Mouse (Mus musculus): ENCODE data around the gene Asmt. TPM values are rescaled to one million over a fixed set of nuclear protein-coding genes. Genes with fewer than 3 reads are reported as not detected.

Gene Asmt
- polyA plus RNA-seq (2015; fragmentation: Nextera tagmentation; extraction: Ambion mirVana) = not detected in 2 replicates

DNA sequence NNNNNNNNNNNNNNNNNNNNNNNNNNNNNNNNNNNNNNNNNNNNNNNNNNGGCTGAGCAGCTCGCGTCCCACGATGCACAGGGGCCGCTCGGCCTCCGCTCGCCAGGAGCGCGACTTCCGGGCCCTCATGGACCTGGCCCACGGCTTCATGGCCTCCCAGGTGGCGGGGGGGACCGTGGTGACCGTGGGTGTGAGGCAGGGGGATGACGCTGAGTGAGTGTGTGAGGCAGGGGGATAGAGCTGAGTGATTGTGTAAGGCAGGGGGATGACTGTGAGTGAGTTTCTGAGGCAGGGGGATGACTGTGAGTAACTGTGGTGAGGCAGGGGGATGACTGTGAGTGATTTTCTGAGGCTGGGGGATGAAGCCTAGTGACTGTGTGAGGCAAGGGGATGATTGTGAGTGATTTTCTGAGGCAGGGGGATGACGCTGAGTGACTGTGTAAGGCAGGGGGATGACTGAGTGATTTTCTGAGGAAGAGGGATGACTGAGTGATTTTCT, at the start of gene Asmt:
Gene Asmt (plus strand): TSS at position 51 of the 499 bp plus-strand sequence.
- Histone ChIP-seq H3K27ac (no peak within 1 kb of the TSS), H3K4me3 (no peak within 1 kb of the TSS), H3K36me3 (peaks cover 23% of the 10 kb centered on the region; the same call in 1 of the 2 replicates), H3K27me3 (no peaks in the 10 kb centered on the region), H3K9ac (no peak within 1 kb of the TSS), H3K9me3 (peaks cover 36% of the 10 kb centered on the region), H3K4me2 (no peak within 1 kb of the TSS), H3K4me1 (no peaks in the 10 kb centered on the region)
- WGBS = 89% methylated on average over 12 of the region's 16 CpGs
- peak; percentile 66 for ATAC-seq (ENCODE audit: borderline replicate concordance, extremely low read depth, low FRiP score, low TSS enrichment)

DNA sequence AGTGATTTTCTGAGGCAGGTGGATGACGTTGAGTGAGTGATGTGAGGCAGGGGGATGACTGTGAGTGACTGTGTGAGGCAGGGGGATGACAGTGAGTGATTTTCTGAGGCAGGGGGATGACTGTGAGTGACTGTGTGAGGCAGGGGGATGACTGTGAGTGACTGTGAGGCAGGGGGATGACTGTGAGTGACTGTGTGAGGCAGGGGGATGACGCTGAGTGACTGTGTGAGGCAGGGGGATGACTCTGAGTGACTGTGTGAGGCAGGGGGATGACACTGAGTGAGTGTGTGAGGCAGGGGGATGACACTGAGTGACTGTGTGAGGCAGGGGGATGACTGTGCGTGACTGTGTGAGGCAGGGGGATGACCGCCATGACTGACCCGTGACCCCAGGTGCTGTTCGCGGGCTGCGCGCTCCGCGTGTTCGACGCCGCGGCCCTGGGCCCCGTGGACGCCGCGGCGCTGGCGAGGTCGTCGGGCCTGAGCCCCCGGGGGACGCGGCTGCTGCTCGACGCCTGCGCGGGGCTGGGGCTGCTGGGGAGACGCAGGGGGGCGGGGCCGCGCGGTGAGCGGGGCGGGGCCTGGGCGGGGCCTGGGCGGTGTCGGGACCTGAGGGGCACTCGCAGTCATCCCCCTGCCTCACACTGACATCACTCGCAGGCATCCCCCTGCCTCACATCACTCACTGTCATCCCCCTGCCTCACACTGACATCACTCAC, 948 bp downstream of the Asmt start:
- Histone ChIP-seq H3K36me3 (peaks cover 23% of the 10 kb centered on the region; the same call in 1 of the 2 replicates), H3K4me3 (no peak overlapping the region), H3K4me2 (no peak overlapping the region), H3K27me3 (no peaks in the 10 kb centered on the region), H3K9ac (no peak overlapping the region), H3K9me3 (peaks cover 37% of the 10 kb centered on the region), H3K4me1 (no peaks in the 10 kb centered on the region), H3K27ac (no peak overlapping the region)
- 70% methylated on average over 40 of the region's 42 CpGs for WGBS
- peak; percentile 87 for ATAC-seq (ENCODE audit: borderline replicate concordance, extremely low read depth, low FRiP score, low TSS enrichment)

DNA sequence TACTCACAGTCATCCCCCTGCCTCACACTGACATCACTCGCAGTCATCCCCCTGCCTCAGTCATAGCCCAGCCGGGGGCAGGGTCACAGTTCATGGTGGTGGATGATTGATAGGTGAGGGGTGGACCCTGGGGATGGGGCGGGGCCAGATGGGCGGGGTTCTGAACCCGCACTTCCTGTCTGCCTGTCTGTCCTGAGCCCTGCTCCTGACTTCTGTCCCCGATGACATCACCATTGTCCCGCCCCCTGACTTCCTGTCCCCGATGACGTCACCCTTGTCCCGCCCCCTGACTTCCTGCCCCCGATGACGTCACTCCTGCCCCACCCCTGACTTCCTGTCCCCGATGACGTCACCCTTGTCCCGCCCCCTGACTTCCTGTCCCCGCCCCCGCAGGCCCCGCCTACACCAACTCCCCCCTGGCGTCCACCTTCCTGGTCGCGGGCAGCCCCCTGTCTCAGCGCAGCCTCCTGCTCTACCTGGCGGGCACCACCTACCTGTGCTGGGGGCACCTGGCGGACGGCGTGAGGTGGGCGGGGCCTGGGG, 1.9 kb downstream of the Asmt start:
- H3K27ac ChIP-seq = no peak overlapping the region
- H3K4me1 ChIP-seq = no peaks in the 10 kb centered on the region
- ATAC-seq (ENCODE audit: borderline replicate concordance, extremely low read depth, low FRiP score, low TSS enrichment) = peak; percentile 47; the same call in 1 of the 2 replicates
- peaks cover 23% of the 10 kb centered on the region; the same call in 1 of the 2 replicates for H3K36me3 ChIP-seq
- WGBS = 82% methylated on average over 27 of the region's 27 CpGs
- H3K27me3 ChIP-seq = no peaks in the 10 kb centered on the region
- no peak overlapping the region for H3K4me3 ChIP-seq
- no peak overlapping the region for H3K9ac ChIP-seq
- H3K9me3 ChIP-seq = peaks cover 37% of the 10 kb centered on the region
- H3K4me2 ChIP-seq = no peak overlapping the region

DNA sequence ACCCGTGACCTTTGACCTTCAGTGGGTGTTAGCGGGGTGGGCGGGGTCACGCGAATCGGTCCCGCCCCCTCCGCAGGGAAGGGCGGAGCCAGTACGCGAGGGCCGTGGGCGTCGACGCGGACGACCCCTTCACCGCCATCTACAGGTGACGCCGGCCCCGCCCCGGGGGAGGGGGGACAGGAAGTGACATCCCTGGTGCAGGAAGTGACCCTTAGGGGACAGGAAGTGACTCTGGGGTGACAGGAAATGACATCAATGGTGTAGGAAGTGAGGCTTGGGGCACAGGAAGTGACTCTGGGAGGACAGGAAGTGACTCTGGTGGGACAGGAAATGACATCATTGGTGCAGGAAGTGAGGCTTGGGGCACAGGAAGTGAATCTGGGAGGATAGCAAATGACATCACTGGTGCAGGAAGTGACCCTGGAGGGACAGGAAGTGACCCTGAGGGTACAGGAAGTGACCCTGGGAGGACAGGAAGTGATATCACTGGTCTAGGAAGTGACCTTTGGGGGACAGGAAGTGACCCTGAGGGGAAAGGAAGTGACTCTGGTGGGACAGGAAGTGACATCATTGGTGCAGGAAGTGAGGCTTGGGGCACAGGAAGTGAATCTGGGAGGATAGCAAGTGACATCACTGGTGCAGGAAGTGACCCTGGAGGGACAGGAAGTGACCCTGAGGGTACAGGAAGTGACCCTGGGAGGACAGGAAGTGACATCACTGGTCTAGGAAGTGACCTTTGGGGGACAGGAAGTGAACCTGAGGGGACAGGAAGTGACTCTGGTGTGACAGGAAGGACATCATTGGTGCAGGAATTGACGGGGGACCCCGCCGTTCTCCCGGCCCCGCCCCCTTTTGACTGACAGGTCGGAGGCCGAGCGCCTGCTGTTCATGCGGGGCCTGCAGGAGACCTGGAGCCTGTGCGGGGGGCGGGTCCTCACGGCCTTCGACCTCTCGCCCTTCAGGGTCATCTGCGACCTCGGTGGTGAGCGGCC, 2.7 kb downstream of the Asmt start:
- H3K9ac ChIP-seq = no peak overlapping the region
- peak; percentile 48 for ATAC-seq (ENCODE audit: borderline replicate concordance, extremely low read depth, low FRiP score, low TSS enrichment)

DNA sequence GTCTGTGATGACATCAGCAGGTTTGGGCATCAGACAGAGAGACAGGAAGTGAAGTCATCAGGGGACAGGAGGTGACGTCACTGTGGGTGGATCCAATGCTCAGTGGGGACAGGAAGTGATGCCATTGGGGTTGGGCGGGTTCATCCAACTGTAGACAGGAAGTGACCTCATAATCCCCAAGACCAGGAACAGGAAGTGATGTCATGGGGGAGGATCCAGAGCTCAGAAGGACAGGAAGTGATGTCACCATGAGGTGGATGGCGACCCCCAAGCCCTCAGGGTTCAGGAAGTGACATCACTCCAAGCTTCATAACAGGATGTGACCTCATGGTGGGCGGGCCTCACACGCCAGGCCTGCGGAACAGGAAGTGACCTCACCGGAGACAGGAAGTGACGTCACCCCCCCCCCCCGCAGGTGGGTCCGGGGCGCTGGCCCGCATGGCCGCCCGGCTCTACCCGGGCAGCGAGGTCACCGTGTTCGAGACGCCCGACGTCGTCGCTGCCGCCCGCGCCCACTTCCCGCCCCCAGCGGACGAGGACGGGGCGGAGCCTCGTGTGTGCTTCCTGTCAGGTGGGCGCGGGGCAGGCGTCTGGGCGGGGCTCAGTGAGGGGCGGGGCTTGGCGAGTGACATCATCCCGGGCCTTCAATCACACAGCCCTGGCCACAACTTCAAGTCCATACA, 3.6 kb downstream of the Asmt start:
- peak; percentile 15; the same call in 1 of the 2 replicates for ATAC-seq (ENCODE audit: borderline replicate concordance, extremely low read depth, low FRiP score, low TSS enrichment)
- H3K36me3 ChIP-seq = peaks cover 23% of the 10 kb centered on the region; the same call in 1 of the 2 replicates
- no peaks in the 10 kb centered on the region for H3K4me1 ChIP-seq
- no peak overlapping the region for H3K27ac ChIP-seq
- WGBS = 95% methylated on average over 34 of the region's 39 CpGs
- no peak overlapping the region for H3K4me3 ChIP-seq
- peaks cover 37% of the 10 kb centered on the region for H3K9me3 ChIP-seq
- H3K9ac ChIP-seq = no peak overlapping the region
- H3K4me2 ChIP-seq = no peak overlapping the region
- H3K27me3 ChIP-seq = no peaks in the 10 kb centered on the region

More for the DNA sequence above, 2.7 kb downstream of the Asmt start:
- Histone ChIP-seq H3K27ac (no peak overlapping the region), H3K9me3 (peaks cover 37% of the 10 kb centered on the region), H3K4me3 (no peak overlapping the region), H3K27me3 (no peaks in the 10 kb centered on the region), H3K36me3 (peaks cover 23% of the 10 kb centered on the region; the same call in 1 of the 2 replicates), H3K4me1 (no peaks in the 10 kb centered on the region), H3K4me2 (no peak overlapping the region)
- WGBS = 84% methylated on average over 39 of the region's 39 CpGs

DNA sequence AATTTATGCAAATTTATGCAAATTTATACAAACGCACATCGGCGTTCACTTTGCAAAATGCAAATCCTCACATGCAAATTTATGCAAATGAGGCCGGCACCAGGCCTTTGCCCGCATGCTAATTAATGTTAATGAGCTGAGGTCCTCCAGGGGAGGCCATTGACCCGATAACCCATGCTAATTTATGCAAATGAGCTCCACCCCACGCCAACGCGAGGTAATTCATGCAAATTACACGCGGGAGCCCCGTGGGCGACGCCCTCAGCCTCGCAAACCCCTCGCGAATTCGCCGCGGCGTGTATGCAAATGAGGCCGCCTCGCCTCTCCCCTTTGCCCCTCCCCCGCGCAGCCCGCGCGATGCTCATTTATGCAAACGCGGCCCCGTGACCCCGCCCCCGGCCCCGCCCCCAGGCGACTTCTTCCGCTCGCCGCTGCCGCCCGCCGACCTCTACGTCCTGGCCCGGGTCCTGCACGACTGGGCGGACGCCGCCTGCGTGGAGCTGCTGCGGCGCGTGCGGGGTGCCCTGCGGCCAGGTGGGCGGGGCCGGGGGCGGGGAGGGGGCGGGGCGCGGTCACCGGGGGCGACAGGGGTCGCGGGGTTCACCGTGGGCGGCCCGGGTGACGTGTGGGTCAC, 4.3 kb downstream of the Asmt start:
- H3K9ac ChIP-seq = no peak overlapping the region
- H3K36me3 ChIP-seq = peaks cover 23% of the 10 kb centered on the region; the same call in 1 of the 2 replicates
- no peak overlapping the region for H3K27ac ChIP-seq
- no peak for ATAC-seq (ENCODE audit: borderline replicate concordance, extremely low read depth, low FRiP score, low TSS enrichment)
- H3K9me3 ChIP-seq = peaks cover 37% of the 10 kb centered on the region
- no peaks in the 10 kb centered on the region for H3K4me1 ChIP-seq
- no peak overlapping the region for H3K4me2 ChIP-seq
- H3K4me3 ChIP-seq = no peak overlapping the region
- H3K27me3 ChIP-seq = no peaks in the 10 kb centered on the region
- WGBS = 95% methylated on average over 66 of the region's 67 CpGs

DNA sequence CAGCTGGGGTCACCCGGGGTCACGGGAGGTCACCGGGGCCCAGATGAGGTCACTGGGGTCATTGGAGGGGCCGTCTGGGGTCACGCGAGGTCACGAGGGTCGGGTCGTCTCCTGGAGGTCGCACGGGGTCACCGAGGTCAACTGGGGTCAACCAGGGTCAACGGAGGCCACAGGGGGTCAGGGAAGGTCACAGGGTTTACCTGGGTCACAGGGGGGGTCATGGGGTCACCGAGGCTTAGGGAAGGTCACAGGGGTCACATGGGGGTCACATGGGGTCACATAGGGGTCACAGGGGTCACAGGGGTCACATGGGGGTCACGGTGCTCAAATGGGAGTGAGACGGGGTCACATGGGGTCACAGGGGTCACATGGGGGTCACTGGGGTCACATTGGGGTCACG, 4.8 kb downstream of the Asmt start:
- no peaks in the 10 kb centered on the region for H3K4me1 ChIP-seq
- no peak overlapping the region for H3K27ac ChIP-seq
- H3K9me3 ChIP-seq = peaks cover 37% of the 10 kb centered on the region
- H3K4me2 ChIP-seq = no peak overlapping the region
- no peaks in the 10 kb centered on the region for H3K27me3 ChIP-seq
- no peak for ATAC-seq (ENCODE audit: borderline replicate concordance, extremely low read depth, low FRiP score, low TSS enrichment)
- 90% methylated on average over 17 of the region's 17 CpGs for WGBS
- no peak overlapping the region for H3K4me3 ChIP-seq
- no peak overlapping the region for H3K9ac ChIP-seq
- peaks cover 23% of the 10 kb centered on the region; the same call in 1 of the 2 replicates for H3K36me3 ChIP-seq

DNA sequence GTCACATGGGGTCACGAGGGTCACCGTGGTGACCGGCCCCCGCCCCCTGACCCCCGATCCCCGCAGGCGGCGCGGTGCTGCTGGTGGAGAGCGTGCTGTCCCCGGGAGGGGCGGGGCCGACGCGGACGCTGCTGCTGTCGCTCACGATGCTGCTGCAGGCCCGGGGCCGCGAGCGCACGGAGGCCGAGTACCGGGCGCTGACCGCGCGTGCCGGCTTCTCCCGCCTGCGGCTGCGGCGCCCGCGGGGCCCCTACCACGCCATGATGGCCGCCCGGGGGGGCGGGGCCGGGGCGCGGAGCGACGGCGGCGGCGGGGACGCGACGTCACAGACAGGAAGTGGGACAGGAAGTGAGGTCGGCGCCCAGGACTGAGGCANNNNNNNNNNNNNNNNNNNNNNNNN, 5.2 kb downstream of the Asmt start:
- Histone ChIP-seq H3K36me3 (peaks cover 21% of the 10 kb centered on the region; the same call in 1 of the 2 replicates), H3K9ac (no peak overlapping the region), H3K4me1 (no peaks in the 10 kb centered on the region), H3K27ac (no peak overlapping the region), H3K27me3 (no peaks in the 10 kb centered on the region), H3K9me3 (peaks cover 37% of the 10 kb centered on the region), H3K4me3 (no peak overlapping the region), H3K4me2 (no peak overlapping the region)
- ATAC-seq (ENCODE audit: borderline replicate concordance, extremely low read depth, low FRiP score, low TSS enrichment) = no peak
- 95% methylated on average over 52 of the region's 53 CpGs for WGBS

Measured in lung, embryonic 15.5 days (tissue).